Mouse (Mus musculus): ENCODE measurements around the gene Acoxl. TPM values are rescaled to one million over a fixed set of nuclear protein-coding genes. Genes with fewer than 3 reads are reported as not detected.
A peak's percentile ranks its signal among the peaks of the same experiment; 100 is the strongest.

The Acoxl gene
- not detected for total RNA-seq (2022)

DNA sequence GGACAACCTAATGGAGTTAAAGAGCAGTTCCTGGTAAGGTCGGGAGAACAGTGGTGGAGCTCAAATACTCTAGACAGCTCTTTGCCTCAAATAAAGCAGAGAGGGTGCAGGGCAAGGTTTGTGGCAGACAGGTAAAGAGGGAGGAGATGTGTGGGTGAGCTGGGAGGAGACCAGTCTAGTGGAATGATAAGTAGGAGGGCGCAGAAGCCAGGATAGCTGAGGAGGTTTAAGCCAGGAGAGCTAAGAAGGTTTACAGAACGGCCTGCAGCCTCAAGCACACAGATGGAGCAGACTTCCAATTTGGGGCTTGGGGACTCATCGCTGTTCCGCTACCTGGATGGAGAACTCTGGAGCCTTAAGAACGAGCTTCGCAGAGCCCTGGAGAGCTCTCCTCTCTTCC lies at the start of gene Acoxl:
Acoxl (plus strand) TSS at position 301 of the 400 bp plus-strand sequence.
- DNase-seq (ENCODE audit: low spot score) = no peak

DNA sequence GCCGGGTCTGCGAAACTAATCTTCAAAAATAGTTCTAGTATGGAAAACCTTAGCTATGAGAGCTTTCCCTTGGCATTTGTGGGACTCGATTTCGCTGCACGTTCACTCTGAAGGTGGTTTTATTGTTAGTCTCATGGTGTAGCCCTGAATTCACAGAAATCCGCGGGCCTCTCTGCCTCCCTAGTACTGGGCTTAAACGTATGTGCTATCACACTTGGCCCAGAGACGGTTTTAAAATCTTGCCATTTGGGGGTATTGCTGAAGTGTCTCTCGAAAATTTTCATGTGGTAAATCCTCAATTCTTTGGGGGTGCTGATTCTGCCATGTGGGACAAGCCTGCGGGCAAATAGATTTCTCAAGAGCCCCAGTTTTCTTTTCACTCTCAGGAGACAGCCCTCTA lies 49.5 kb upstream of the Acoxl start:
- no peak for DNase-seq (ENCODE audit: low spot score)

DNA sequence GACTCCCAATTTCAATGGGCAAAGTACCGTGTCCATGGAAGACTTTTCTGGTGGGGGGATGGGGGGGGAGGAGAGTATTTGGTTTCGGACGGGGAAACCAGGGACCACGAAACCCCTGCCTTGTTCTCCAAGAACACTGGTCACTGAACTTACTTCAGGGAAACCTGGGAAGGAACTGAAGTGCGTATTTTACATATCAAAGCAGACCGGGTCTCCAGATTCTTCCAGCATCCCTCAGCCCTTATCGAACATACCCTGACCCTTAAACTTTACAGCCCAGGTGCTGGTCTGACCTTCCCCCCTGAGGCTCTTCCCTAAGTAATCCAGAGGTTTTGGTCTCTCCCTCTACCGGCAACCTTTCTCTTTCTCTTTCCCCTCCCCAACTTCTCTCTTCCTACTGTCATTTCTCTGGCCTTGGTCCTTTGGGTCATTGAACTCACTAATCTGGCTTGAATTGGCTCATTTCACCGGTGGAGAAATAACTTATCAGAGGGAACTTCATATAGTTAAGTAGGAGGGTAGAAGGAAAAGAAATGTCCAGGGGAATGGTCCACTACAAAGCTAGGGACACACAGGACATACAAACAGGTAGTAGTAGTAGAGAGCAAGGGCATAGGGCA lies 48.9 kb upstream of the Acoxl start:
- DNase-seq (ENCODE audit: low spot score) = no peak

DNA sequence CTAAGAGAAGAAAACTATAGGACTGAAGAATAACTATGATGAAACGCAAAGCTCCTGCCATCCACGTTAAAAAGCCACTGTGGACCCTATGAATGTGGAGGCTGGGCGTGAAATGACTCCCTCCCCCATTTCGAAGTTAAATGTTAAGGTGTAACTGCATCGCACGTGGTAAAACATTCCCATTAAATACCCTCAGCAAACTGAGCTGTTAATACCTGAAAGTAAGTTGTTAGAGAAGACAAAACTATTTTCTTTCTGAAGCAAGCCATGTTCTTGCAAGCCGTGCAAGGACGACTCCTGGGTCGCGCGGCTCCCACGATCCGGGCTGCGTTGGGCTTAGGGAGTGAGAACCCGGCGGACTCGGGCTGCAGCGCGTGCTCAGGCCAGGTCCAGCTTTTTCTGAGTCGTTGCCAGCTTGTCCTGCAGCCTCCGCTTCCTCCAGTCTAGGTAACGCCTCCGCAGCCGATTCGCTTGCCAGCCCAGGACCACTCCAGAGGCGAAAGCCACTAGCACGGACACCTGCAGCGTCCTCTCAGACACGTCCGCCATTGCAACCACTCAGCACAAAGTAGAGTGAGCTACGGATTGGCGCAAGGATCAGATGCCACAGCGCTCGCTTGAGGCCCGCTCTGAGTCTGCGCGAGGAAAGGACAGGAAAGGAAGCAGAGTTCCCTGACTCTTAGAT lies 46.6 kb upstream of the Acoxl start, which contains the start of gene Mtln:
Mtln (minus strand) TSS at position 570 of the 685 bp plus-strand sequence.
- DNase-seq (ENCODE audit: low spot score) = peak; percentile 92

DNA sequence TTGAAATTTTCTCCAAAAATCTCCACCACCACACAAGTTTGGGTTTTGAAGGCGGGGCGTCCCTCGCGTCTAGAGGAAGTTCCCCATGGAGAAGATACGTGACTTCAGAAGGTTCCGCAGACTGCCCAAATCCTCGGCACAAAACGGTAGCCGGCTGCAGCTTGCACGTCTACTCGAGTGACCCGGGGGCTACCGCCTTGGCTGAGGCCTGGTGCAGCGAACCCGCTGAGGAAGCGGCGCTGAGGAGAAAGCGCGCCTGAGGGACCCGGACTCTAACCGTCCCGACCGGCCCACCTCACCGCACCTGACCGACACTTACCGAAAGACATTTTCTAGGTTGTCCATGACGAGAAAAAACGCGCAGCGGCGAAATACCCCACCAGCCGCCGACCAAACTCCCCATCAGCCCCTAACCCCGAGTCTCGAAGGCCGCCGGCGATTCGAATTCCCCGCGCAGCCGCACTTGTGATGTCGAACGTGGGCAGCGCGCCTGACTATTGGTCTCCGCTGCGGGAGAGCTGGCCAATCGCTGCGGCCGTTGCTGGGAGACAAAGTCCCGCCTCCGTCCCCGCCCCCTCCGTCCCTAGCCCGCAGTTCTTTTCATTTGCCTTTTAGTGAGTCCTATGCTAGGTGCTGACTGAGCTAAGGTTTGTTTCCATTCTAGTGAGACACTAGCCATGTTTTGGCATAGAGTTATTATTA lies 7.1 kb upstream of the Acoxl start, which contains the start of gene Bub1:
Bub1 (minus strand) TSS at position 465 of the 702 bp plus-strand sequence.
- peak; percentile 84 for DNase-seq (ENCODE audit: low spot score)

DNA sequence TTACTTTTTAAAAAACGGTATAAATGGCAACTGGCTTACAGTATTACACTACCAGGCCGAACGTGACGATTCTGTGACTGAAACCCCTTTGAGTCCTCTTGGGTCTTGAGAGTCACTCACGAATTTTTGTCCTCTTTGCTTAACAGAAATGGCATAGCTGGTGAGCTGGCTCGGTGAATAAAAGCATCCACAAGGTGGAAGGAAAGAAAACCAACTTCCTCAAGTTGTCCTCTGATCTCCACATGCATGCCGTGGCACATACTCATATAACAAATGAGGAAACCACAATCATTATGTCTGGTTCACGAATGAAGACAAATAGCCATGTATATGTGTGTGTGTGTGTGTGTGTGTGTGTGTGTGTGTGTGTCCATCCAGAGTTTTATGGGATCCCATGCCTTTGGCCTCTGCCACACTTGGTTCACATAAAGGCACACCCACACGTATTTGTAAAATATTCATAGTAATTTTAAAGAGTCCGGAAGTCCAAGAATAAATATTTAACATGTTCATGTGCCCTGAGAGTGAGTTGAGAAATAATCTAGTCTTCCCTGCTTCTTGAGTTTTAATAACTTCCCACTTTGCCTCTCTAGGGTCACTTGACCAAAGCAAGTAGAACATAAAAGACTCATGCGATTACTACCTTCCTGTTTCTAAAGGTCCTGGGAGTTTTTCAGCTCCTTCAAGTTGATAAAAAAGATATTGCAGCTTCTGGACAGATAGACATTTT lies 6.4 kb upstream of the Acoxl start:
- no peak for DNase-seq (ENCODE audit: low spot score)

DNA sequence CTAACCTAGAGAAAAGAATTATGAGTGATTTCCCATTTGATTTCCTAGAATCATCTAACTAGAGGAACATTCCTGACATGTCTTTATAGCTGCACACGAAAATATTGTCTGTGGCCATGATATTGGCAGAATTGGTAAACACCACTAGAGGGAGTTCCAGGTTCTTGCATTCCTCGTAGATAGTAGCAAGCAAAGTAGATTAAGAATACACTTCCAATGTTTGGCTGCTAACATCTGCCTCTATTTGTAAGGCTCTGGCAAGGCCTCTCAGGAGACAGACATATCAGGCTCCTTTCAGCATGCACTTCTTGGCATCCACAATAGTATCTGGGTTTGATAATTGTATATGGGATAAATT lies 5.9 kb upstream of the Acoxl start:
- peak; percentile 18 for DNase-seq (ENCODE audit: low spot score)

DNA sequence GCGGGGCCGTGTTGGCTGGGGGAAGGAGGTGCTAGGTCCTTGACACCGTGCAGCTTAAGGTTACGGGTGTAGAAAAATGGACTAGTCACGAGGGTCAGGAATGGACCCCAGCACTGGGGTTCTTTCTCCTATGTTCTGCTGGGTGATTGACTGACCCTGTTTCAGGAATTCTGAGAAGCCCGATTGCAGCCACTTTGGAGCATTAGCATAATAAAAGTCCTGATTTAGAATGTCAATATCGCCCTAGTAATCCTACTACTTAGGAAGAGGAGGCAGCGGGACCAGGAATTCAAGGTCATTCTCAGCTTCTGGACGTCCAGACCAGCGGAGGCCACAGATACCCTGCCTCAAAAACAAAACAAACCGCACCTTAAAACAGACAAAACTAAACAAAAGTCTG lies 749 bp downstream of the Acoxl start:
- no peak for DNase-seq (ENCODE audit: low spot score)

DNA sequence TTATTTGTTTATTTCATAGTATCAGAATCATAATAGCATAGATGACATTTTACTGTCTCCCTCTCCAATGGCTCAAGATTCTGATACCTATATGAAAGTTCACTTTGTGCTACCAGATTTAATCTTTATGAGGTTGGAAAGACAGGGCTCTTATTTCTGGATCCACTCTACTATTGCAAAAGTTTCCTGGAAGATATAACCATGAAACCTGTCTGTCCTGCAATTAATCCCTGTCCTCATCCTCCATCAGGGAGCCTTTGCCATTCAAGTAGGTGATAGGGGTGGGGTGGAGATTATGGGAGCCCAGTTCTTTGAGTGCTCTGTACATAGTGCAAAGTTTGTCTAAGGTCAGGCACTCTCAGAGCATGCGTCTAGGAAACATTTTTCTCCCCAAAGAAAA lies 2.7 kb downstream of the Acoxl start:
- DNase-seq (ENCODE audit: low spot score) = no peak

DNA sequence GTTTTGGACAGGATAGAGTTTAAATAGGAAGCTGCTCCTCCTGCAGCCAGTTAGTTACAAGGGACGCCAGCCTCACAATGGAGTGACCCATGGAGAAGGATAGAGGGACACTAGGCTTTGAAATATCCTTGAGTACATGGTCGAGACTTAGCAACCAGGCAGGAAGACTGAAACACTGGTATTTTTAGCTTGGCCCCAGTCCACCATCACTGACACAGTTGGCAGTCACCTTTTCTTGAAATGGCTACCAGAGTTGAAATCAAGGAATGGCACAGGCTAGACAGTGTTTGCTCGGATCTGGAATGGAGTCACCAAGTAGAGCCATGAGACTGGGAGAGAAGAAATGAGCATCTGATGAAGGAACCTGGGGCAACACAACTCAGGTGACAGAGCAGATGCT lies 3.7 kb downstream of the Acoxl start:
- no peak for DNase-seq (ENCODE audit: low spot score)

DNA sequence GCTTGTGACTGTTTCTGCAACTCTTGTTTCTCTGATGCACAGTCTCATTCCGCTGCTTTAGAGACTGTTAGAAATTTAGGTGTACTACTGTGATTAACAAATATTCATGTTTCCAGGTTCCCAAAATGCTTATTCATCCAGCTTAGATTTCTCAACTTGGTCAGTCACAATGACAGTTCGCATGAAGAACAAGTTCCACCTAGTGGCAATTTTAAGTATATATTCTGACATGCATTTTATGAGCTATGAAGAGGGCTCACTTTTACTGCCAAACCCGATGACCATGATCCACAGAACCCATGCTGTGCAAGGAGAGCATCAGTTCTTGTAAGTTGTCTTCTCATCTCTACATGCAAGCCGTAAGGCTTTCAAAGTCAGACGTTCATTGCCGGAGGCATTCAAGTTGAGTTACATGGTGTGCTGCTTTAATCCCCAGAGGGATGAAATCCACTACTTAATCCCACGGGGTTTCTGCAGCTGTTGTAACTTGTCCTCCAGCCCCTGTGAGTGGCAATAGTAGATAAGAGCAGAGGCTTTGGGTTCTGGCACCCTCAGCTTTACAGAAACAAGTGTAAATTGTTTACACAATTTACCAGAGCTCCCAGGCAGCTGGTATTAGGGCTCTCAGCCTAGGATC lies 6.8 kb downstream of the Acoxl start:
- DNase-seq (ENCODE audit: low spot score) = peak; percentile 53

DNA sequence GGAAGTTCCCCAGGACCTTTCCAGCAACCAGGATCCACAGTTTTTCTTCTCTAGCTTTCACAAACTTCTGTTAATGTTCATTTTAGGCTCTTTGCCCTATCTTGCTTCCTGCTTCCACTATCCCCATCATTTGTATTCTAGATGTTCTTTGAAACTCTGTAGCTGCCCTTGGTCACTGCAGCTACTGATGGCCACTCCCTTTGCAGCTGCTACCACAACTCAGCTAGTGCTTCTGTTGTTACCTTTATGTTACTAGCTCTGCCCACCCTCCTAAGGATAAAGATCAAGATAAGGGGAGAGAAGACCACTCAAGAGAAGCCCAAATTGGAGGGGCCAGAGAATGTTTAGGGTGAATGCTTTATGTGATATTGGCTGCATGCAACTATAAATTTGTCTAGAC lies 7.3 kb downstream of the Acoxl start:
- no peak for DNase-seq (ENCODE audit: low spot score)

DNA sequence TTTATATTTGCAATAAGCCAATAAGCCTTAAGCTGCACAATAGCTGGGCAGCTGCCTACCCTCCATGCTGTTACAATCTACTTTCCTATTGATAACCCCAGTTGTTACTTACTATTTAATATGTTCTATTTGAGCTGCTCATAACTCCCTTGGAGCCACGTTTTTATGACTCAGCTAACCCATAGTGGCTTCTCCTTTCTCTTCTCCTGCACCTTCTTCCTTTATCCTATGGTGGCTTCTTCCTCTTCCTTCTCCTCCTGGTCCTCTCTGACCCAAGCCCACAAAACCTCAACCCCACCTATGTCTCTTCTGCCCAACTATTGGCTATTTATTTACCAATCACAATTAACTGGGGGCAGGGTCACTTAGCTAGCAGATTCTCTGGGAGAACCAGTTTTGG lies 7.9 kb downstream of the Acoxl start:
- DNase-seq (ENCODE audit: low spot score) = no peak

DNA sequence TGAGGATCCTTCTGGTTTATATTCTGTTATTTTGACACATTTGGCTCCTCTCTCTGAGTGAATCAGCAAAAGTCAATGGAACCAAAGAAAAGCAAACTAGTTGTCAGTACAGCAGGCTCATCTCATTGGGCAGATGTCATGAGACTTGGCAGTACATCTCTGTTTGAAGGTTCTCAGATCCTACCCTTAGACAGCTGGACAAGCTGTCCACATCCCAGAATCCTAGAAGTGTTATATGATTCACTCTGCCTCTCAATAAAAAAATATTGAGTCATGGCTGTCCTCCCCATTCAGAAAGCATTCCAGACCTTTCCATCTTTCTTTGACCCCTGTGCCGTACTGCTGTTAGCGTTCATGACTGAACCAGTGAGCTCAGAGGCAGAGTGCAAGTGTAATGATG lies 11.7 kb downstream of the Acoxl start:
- peak; percentile 25 for DNase-seq (ENCODE audit: low spot score)

DNA sequence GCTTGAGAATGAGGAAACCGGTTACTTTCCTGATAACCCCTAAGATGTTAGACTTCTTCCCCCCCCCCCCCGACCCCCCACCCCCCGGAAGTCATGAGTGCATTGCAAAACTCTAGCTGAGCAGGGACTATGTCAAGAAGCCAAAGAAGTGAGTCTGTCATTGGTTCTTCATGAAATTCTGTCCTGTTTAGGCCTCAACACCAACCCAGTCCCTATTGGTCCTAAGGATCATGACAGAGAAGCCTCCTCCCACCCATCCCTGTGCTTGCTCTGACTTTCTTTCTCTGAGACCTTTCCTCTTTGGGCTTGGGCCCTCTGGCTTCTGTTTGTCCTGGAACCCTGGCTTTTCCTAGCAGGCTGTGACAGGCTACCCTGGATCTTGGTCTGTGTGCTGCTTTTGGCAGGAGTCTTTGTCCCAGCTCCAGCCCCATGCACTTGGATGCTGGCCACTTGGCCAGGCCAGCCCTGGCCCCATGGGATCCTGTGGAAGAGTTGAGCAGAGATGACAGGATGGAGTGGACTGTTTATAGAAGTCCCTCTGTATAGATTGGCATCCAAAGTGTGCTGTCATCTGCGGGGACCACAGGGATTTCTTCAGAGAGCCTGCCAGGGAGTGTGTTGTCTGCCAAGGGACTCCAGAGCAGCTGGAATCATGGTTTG lies 15.8 kb downstream of the Acoxl start:
- peak; percentile 92 for DNase-seq (ENCODE audit: low spot score)

DNA sequence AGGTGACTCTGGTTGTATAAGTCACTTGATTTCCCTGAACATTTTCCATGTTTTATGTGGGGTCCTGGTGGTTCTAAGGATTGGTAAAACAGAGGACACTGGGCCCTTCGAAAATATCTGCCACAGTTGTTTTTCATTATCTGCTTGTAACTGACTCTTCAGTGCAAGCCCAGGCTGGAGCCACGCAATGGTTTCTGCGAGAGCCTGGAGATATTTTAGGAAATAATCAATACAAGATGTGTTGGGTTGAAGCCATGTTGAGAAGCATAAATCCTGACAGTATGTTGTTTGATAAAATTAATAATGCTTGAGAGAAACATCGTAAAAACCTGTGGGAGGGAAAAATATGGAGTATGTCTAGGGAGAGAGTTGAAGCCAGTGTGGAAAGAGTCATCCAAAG lies 25.7 kb downstream of the Acoxl start:
- DNase-seq (ENCODE audit: low spot score) = no peak

DNA sequence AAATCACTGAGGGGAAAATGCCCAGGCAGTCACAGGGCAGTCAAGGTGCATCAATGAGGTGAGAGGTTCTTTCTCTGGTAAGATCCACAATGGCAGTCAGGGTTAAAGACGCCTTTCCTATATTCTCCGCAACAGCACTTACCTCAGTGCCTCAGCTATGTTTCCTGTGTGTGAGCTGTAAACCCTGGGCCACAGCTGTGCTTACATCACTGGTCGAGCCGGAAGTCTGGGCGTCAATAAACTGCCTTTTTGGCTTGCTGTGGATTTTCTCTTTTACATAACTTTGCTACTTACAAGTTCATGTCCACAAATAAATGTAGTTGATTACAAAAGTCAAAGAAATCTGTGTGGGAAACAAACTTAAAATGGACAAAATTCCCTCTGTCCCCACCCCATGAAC lies 42.4 kb downstream of the Acoxl start:
- DNase-seq (ENCODE audit: low spot score) = no peak

DNA sequence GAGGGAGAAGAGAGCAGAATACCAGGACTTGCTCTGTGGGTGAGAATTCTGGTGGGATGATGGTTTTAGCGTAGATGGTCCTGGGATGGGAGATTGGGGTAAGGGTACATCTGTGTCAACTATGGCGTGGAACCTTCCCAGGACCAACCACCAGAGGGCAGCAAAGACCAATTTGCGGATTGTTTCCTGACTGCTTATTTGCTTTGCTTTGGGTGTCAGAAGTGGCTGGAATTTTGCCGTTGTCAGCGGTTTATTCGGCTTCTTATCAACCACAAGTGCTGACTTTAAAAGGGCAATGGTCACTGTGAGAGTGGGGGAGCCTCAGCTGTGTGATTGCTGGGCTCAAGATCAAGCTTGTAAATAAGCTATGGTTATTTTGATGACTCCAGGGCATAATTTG lies 50.8 kb downstream of the Acoxl start:
- peak; percentile 85 for DNase-seq (ENCODE audit: low spot score)

DNA sequence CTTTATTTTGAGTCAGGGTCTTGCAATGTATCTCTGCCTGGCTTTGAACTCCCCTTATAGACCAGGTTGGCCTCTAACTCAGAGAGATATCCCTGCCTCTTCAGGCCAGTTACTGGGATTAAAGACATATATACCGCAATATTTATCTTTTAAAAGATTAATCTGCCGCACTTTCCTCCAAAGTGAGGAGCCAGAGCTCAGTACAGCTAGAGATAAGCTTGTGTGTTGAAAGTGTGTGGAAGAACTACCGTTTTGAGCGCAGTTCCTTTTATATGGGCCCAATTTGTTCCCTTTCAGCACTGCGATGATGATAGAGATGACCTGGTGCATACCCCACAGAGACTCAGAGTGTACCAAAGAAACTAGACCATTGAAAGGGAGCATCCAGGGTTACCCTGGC lies 51.3 kb downstream of the Acoxl start:
- DNase-seq (ENCODE audit: low spot score) = no peak

DNA sequence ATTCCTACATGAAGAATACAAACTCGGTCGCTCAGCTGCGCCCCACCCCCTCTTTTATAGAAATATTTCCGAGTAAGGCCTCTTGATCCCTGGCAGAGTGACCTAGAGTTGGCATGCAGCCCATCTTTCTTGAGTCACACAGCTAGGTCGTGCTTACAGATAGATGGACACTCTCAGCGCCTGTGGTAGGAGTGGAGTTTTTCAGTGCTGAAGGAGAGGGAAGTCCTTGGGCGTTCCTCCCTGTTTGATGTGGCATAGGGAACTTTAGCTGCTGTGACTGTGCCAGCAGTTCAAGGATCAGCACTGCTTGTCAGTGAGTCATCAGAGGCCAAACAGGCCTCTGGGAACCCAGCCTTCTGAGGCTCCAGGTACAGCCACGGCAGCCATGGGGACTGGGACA lies 51.9 kb downstream of the Acoxl start:
- no peak for DNase-seq (ENCODE audit: low spot score)

DNA sequence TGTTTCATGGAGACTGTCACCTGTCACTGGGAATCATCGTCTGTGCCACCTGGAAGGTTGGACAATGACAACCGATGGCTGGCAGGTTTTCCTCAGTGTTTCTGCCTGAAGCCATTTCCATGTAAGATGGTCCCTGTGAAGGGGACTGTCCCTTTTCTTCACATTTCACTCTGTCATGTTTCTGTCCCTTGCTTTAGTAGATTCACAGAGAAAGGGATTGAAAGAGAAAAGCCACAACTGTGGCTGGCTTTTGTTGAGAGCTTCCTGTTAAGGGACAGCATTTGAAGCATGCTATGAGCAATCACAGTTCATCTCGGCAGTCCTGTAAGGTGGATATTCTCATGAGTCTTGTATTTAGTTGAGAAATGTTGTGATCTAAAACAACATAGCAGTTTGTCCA lies 52.4 kb downstream of the Acoxl start:
- DNase-seq (ENCODE audit: low spot score) = no peak

All from heart, adult 8-10 months (tissue).